Mouse (Mus musculus) cortical plate, adult 2 months (tissue): Measurements from ENCODE around the gene Ccdc184. TPM values are rescaled to one million over a fixed set of nuclear protein-coding genes. Genes with fewer than 3 reads are reported as not detected.

Source experiments
- H3K27ac ChIP-seq: fragments of 200-500 bp; 2 replicates; pipeline ENCODE4 v1.5.1; 2012; ENCODE audit warnings: low read length, control low read depth, inconsistent platforms; ENCODE audit not compliant: insufficient read depth
- H3K4me1 ChIP-seq: fragments of 200-500 bp; 2 replicates; pipeline ENCODE4 v1.6.1; 2011; ENCODE audit warnings: low read length; ENCODE audit not compliant: control insufficient read depth, insufficient read depth
- H3K4me3 ChIP-seq: fragments of 200-500 bp; 2 replicates; pipeline ENCODE4 v1.5.1; 2011; ENCODE audit warnings: mild to moderate bottlenecking, low read length, control low read depth; ENCODE audit not compliant: insufficient read depth
- CTCF ChIP-seq: fragments of 200-500 bp; IDR thresholded peaks from 2 replicates; pipeline ENCODE4 v1.5.1; 2011; ENCODE audit warnings: mild to moderate bottlenecking, control low read depth, low read length; ENCODE audit not compliant: insufficient read depth; ENCODE audit errors: extremely low read depth
- POLR2A ChIP-seq: fragments of 200-500 bp; IDR thresholded peaks from 2 replicates; pipeline ENCODE4 v1.6.1; 2011; ENCODE audit warnings: mild to moderate bottlenecking, low read length, control low read depth; ENCODE audit not compliant: insufficient read depth; ENCODE audit errors: extremely low read depth
- polyA plus RNA-seq: library from polyadenylated mRNA; depleted of rRNA; stranded (reverse); fragments of >200 nt; gene quantifications from 2 replicates; pipeline ENCODE4 v1.2.3, GENCODE M21; 2012

Gene Ccdc184
- polyA plus RNA-seq, 1 experiment, result 23.0 TPM

DNA sequence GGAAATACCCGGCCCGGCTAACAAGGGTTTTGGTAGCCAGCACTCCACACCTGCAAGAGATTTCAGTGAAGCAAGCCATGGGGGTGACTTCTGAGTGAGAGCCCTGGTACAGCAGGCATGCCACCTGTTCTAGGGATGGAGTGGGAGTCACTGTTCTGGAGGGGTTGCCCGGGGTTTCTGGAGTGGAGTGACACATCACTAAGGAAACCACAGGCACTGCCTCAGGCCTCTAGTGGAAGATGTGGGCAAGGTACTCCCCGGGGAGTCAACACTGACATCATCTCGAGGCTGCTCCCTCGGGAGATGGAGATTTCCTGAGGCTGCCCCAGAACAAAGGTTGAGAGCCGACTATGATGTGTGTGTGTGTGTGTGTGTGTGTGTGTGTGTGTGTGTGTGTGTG is 3.4 kb downstream of the Ccdc184 start:
- H3K4me3 ChIP-seq, result peak overlapping the region; percentile 52
- H3K27ac ChIP-seq, result no peak overlapping the region
- peaks cover 2% of the 10 kb centered on the region; the same call in 1 of the 2 replicates for H3K4me1 ChIP-seq

GRCm38 (mm10) chr15:98170917-98171316 is 4.0 kb downstream of the Ccdc184 start:
- peaks cover 2% of the 10 kb centered on the region; the same call in 1 of the 2 replicates for H3K4me1 ChIP-seq
- TF ChIP-seq POLR2A, result no peak
- no peak for TF ChIP-seq CTCF
- H3K27ac ChIP-seq, result no peak overlapping the region
- peak overlapping the region; percentile 52; the same call in 1 of the 2 replicates for H3K4me3 ChIP-seq

More for the DNA sequence above, 3.4 kb downstream of the Ccdc184 start:
- TF ChIP-seq CTCF (no peak), POLR2A (no peak)

GRCm38 (mm10) chr15:98172113-98172512 is 5.2 kb downstream of the Ccdc184 start:
- TF ChIP-seq CTCF, result no peak
- no peak for TF ChIP-seq POLR2A
- peaks cover 2% of the 10 kb centered on the region; the same call in 1 of the 2 replicates for H3K4me1 ChIP-seq
- no peak overlapping the region for H3K27ac ChIP-seq
- H3K4me3 ChIP-seq, result no peak overlapping the region

- H3K4me1 ChIP-seq, result peaks cover 2% of the 10 kb centered on the region; the same call in 1 of the 2 replicates
- no peak overlapping the region for H3K27ac ChIP-seq
- TF ChIP-seq POLR2A (no peak), CTCF (peak; percentile 38; the same call in 1 of the 2 replicates)
- H3K4me3 ChIP-seq, result no peak overlapping the region
Measured at GRCm38 (mm10) chr15:98173821-98174220, 6.9 kb downstream of the Ccdc184 start.

DNA sequence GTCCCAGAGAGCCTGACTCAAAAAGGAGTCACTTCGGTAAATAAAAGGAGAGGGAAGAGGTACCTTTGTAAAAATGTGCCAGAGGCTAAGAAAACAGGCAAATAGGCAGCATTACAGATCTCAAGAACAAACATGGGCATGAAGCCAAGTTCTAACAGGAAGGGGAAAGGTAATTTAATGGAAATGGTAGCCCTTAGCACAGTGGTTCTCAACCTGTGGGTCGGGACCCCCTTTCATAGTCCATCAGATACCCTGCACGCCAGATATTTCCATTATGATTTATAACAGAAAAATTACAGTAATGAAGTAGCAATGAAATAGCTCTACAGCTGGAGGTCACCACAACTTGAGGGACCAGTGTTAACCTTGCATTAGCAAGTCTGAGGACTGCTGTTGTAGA is 10.4 kb downstream of the Ccdc184 start:
- TF ChIP-seq CTCF (no peak), POLR2A (no peak)
- H3K27ac ChIP-seq, result no peak overlapping the region
- peaks cover 3% of the 10 kb centered on the region; the same call in 1 of the 2 replicates for H3K4me1 ChIP-seq
- H3K4me3 ChIP-seq, result no peak overlapping the region

DNA sequence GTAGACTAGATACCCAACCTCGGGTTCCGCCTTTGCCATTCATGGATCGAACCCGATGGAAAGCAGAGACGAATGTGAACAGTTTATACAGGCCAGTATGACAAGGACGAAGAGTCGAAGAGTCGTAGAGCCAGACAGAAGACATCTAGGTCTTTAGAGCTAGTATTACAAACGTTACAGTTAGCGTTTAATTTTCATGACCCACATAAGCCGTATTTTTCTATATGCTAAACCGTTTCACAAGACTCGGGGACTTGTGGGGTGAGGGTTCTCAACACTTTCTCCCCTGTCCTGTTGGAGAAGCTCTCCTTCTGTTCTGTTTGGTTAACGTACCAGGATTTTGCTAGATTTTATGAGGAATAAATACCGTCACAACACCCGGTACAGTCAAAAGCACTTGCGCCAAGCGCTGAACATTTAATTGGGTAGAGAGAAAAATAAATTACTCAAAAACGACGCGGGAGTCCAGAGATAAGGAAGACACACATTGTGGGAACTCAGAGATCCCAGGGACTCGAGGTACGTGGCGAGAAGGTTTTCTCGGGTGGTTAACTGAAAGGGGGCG is 13.7 kb downstream of the Ccdc184 start:
- TF ChIP-seq POLR2A (no peak), CTCF (no peak)
- peak overlapping the region; percentile 43 for H3K4me3 ChIP-seq
- H3K27ac ChIP-seq, result peak overlapping the region; percentile 75

GRCm38 (mm10) chr15:98181132-98181711 is 14.3 kb downstream of the Ccdc184 start:
- H3K4me3 ChIP-seq, result peak overlapping the region; percentile 43
- peak; percentile 58 for TF ChIP-seq POLR2A
- peak; percentile 65 for TF ChIP-seq CTCF
- peaks cover 2% of the 10 kb centered on the region; the same call in 1 of the 2 replicates for H3K4me1 ChIP-seq
- H3K27ac ChIP-seq, result peak overlapping the region; percentile 75

More for the DNA sequence above, 13.7 kb downstream of the Ccdc184 start:
- peaks cover 2% of the 10 kb centered on the region; the same call in 1 of the 2 replicates for H3K4me1 ChIP-seq

- H3K27ac ChIP-seq, result no peak overlapping the region
- peaks cover 2% of the 10 kb centered on the region; the same call in 1 of the 2 replicates for H3K4me1 ChIP-seq
- TF ChIP-seq CTCF (no peak), POLR2A (no peak)
- no peak overlapping the region for H3K4me3 ChIP-seq
Measured at GRCm38 (mm10) chr15:98181856-98182570, 15.1 kb downstream of the Ccdc184 start.

DNA sequence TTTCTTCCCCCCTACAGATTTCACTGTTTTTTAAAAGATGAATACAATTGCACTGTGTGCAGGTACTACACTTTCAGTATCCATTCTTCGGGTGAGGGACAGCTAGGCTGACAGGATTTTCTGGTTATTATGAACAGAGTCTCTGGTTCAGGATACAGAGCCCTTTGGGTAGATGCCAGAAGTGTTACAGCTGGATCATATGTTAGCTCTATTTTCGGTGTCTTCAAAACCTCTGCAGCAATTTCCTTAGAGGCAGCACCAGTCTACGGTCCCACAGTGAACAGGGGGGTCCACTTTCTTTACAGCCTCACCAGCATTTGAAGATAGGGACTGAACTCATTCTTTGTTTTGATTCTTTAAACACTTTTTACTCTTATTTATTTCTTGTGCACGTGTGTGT is 17.5 kb downstream of the Ccdc184 start:
- Histone ChIP-seq H3K4me1 (peaks cover 2% of the 10 kb centered on the region; the same call in 1 of the 2 replicates), H3K27ac (no peak overlapping the region), H3K4me3 (no peak overlapping the region)
- TF ChIP-seq POLR2A (no peak), CTCF (no peak)

DNA sequence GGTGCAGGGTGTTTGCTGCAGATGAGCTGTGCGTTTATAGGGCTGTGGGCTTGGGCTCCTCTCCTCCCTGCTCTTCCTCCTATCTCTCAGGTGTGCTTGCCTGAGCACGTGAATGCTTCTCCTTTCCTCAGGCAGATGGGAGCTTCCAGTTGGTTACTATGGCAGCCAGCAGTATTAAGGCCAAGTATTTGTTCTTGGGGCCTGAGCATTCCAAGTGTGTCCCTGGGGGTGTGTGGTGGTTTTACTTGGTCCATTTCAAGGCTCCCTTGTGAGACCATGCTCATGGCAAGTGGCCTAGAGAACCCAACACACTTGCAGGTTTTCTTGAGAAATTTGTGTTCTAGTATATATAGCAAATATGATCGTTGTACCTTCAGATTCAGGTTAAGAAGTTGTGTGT is 28.5 kb downstream of the Ccdc184 start, which contains the start of gene Olfr288:
Gene Olfr288 (minus strand): TSS at position 101 of the 400 bp plus-strand sequence.
- H3K4me3 ChIP-seq, result no peak within 1 kb of the TSS
- no peak for TF ChIP-seq POLR2A
- no peak for TF ChIP-seq CTCF
- H3K27ac ChIP-seq, result no peak within 1 kb of the TSS
- H3K4me1 ChIP-seq, result no peaks in the 10 kb centered on the region
